Mouse (Mus musculus) heart, adult 9 months (tissue): ENCODE data around the gene Ccdc85b.
A peak's percentile ranks its signal among the peaks of the same experiment; 100 is the strongest.

Experiments
- DNase-seq, 2 experiments: peaks; one replicate each; pipeline ENCODE4 v3.0.0; 2022; ENCODE audit warnings: low spot score in 2 of 2

The Ccdc85b gene

GRCm38 (mm10) chr19:5424782-5425741 is 32.6 kb downstream of the Ccdc85b start, which contains the start of the genes Drap1 and AI837181:
Gene Drap1, minus strand, starts transcription at chr19:5424979.
Gene AI837181, plus strand, starts transcription at chr19:5425144.
- DNase-seq = peak; percentile 88 to 92

DNA sequence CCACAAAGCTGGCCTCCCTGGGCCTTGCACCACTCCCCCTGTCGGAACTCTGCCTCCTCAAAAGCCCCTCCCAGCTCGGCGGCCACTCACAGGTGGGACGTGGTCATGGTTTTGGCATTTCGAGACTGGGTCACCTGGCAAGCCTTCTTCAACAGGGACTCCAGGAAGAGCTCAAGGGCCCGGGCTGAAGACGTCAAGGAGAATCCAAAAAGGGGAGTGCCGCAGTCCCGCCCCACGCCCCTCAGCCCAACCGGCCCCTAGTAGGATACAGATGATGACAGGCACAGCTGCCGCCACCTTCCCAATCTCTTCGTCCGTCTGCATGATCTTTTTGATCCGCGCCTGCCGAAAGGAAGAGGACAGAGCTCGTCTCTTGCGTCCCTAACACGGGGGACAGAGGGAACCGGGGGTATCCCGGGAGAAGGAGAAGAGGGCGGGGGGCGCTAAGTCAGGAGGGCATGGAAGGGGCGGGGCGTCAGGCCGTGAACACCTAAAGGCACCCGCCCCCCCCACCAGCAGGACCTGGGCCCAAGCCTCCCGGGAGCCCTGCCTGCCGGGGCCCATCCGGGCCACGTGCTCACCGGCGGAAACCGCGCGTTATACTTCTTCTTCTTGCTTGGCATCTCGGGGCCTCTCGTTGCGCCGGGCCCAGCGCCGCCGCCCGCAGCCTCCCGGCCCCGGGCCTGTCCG is 33.5 kb downstream of the Ccdc85b start:
- DNase-seq = peak in 1 of 2 experiments; percentile 60

GRCm38 (mm10) chr19:5423561-5423960 is 34.1 kb downstream of the Ccdc85b start:
- DNase-seq = no peak

- no peak for DNase-seq
Measured at GRCm38 (mm10) chr19:5422895-5423443, 34.7 kb downstream of the Ccdc85b start.

- no peak for DNase-seq
Measured at GRCm38 (mm10) chr19:5422267-5422666, 35.4 kb downstream of the Ccdc85b start.

- no peak for DNase-seq
Measured at GRCm38 (mm10) chr19:5421784-5422183, 35.9 kb downstream of the Ccdc85b start.

- no peak for DNase-seq
Measured at GRCm38 (mm10) chr19:5420579-5420978, 37.1 kb downstream of the Ccdc85b start.

DNA sequence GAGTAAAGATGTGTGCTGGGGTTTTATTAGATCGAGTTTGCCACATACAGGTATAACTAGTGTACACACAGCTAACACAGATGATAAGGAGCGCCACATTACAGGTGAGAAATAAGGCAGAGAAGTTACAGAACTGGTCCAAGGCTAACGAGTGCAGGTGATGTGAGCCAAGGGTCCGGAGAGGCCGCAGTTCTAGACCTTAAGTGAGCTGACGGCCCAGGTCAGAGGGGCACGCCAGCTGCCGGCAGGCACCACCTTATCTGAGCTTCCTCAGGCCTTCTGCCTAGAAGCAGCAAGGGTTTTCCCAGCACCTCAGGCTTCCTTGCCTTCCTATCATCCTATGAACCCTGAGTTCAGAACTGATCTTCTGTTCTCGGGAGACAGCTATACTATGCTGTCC is 38.1 kb downstream of the Ccdc85b start:
- DNase-seq = no peak

GRCm38 (mm10) chr19:5418750-5419466 is 38.8 kb downstream of the Ccdc85b start:
- peak; percentile 50 to 53 for DNase-seq

DNA sequence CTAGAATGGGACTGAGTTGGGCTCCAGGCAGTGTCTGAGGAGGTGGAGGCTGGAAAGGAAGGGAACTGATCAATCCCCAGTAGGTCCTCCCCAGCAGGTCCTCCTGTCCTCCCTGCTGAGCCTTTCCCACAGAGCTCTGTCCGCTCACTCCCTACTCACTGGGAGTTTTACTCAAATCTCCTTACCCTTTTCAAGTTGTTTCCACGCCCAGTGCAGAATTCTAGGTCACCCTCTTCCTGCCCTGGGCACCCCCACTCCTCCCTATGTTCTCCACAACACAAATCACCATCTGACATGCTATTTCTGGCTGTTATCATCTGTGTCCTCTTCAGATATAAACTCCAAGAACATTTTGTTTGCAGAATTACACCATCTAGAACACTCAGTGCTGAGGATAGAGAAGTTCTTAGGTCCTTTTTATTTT is 43.1 kb downstream of the Ccdc85b start:
- DNase-seq = peak; percentile 77 to 83

DNA sequence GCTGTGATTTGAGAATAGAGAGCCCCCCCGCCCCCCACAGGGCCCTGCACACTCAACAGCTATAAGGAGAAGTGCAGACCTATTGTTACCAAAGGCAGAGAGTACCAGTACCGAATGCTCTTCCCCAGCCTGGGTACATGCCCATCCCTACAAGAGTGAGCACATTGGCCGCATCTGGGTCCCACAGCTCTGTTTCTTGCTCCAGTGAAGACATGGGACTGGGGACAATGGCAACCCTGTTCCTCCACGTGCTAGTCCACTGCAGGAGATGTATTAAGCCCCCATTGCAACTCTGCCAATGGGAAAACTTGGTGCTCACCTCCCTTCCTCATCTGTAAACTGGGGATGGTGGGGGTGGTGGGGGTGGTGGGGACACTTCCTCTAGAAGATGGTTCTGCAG is 43.9 kb downstream of the Ccdc85b start:
- no peak for DNase-seq

DNA sequence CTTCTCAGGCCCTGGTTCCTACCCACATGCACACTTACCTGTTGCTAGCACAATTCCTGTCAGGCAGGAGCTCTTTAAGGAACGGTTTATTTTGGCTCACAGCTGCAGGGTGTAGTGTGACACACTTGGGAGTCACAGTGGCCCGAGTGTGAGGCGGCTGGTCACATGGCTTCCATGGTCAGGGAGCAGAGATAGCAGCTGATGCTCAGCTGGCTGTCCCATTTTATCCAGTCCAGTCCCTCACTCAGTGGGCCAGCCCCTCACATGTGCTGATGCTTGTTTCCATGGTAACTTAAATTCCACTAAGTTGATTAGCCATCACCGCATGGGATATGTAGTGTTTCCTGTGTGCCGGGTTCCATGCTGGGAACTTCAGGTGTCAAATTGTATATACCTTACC is 45.7 kb downstream of the Ccdc85b start:
- DNase-seq = peak; percentile 51 to 64

DNA sequence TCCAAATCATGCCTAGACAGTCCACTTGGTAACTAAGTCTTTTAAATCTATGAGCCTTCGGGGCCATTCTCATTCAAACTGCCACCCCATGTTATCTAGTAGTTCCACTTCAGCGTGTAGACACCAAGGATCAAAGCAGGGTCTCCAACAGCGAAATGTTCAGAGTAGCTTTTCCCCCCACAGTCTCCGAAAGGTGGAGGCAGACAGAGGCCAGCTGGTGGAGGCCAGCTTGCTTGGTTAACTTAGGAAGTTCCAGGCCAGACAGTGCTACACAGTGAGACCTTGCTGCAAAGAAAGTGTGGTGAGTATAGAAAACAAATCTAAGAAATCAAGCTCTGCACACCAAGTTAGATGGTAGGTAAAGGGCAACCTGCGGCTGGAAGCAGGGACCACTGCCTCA is 47.1 kb downstream of the Ccdc85b start:
- DNase-seq = no peak

- DNase-seq = peak; percentile 59 to 60
Measured at GRCm38 (mm10) chr19:5409068-5409467, 48.6 kb downstream of the Ccdc85b start.

DNA sequence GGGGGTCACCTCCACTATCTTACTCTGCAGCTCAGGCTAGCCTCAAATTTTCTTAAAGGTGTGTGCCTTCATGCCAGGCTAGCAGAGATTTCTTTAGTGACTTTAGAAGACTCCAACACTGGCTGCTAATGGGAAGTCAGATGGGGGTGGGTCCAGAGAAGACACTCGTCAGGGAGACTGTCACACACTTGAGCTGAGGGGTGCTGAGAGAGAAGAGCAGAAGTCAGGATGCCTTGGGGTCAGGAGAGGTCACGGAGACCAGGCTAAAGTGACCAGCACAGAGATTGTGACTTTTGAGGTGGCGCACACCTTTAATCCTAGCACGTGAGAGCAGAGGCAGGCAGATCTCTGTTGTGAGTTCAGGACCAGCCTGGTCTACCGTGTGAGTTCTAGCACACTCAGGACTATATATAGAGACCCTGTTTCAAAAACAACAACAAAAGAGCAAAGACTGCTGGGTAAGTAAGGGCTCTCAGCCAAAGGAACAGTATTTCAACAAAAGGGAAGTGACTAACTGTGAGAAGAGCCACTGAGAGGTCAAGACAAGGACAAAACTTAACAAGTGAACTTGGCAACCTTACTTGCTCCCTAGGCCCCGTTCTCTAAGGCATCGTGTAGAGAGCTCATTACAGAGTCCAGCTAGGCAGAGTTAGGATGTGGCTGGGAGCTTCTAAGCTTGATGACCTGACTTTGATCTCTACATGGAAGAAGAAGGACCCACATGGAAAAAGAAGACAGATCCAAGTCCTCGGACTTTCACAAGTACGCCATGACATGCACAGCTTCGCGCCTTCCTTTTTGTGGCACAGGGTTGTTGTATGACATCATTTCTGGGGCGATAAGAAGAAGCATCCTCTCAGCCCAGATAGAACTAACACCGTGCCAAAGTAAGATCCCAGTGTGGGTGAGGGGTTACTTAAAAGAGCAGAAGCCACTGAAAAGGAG is 49.4 kb downstream of the Ccdc85b start:
- peak; percentile 69 to 76 for DNase-seq

GRCm38 (mm10) chr19:5407133-5407532 is 50.6 kb downstream of the Ccdc85b start:
- peak in 1 of 2 experiments; percentile 77 for DNase-seq

- peak; percentile 66 to 73 for DNase-seq
Measured at GRCm38 (mm10) chr19:5406531-5407126, 51.1 kb downstream of the Ccdc85b start.

DNA sequence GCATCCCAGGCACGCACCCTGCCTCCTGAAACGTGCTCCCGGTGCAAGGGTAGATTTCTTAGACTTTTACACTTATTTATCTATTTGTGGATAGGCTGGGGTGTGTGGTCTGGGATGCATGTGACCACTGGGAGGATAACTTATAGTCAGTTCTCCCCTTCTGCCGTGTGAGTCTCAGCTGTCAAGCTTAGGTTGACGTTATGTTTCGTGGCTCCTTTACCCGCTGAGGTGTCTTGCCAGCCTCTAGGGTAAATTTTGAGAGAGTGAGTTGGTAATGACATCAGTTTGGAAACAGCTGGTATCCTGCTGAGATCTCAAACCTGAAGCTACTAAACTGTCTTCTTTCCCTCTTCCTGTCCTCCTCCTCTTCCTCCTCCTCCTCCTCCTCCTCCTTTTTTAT is 51.8 kb downstream of the Ccdc85b start:
- DNase-seq = no peak
